Mouse (Mus musculus): Measurements from ENCODE around the gene Nusap1. TPM values are rescaled to one million over a fixed set of nuclear protein-coding genes. Genes with fewer than 3 reads are reported as not detected.

Gene Nusap1
- total RNA-seq, 2 experiments from 2014 or later = 0.88 to 0.97 TPM

GRCm38 (mm10) chr2:119674525-119675214 lies 56.6 kb downstream of the Nusap1 start, which contains the start of gene Rtf1:
Gene Rtf1 (plus strand): TSS chr2:119675068.
- H3K27ac ChIP-seq = peak within 1 kb of the TSS; percentile 92
- no peak for TF ChIP-seq CTCF (conservative IDR thresholded peaks at IDR 0.05)
- DNase-seq (ENCODE audit: low spot score in 2 of 2) = peak; percentile 87 to 96
- peak within 1 kb of the TSS; percentile 88 for H3K4me3 ChIP-seq

DNA sequence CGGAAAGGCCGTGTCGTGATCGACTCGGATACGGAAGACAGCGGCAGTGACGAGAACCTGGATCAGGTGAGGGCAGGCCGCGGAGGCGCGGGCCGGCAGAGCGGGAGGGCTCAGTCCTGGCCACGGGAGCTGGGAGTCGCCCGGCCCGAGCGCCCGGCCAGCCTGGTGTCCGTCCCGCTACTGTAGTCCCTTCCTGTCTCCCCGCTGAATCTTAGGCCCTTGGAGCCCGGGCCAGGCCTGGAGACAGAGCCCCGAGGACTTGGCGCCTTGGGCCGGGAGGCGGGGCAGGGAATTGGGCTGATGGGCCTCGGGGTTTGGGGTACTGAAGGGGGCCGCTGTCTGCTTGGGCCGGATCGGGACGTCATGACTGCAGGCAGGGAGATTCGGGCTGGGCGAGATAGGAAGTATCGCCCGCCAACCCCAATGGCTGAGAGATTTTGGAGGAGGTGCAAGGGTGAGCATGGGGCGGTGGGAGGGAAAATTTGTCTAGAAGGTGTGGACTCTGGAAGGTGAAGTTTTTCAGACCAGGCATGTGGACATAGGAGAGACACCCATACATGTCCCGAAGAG lies 57.2 kb downstream of the Nusap1 start:
- no peak for DNase-seq (ENCODE audit: low spot score in 2 of 2)
- Histone ChIP-seq H3K27ac (peak overlapping the region; percentile 92), H3K4me3 (peak overlapping the region; percentile 88)
- TF ChIP-seq CTCF (conservative IDR thresholded peaks at IDR 0.05) = no peak

GRCm38 (mm10) chr2:119675831-119676230 lies 57.7 kb downstream of the Nusap1 start:
- Histone ChIP-seq H3K27ac (no peak overlapping the region), H3K4me3 (peak overlapping the region; percentile 88)
- no peak for DNase-seq (ENCODE audit: low spot score in 2 of 2)
- TF ChIP-seq CTCF (conservative IDR thresholded peaks at IDR 0.05) = no peak

GRCm38 (mm10) chr2:119683706-119684105 lies 65.6 kb downstream of the Nusap1 start:
- DNase-seq (ENCODE audit: low spot score in 2 of 2) = no peak
- TF ChIP-seq CTCF (conservative IDR thresholded peaks at IDR 0.05) = no peak
- H3K4me3 ChIP-seq = no peak overlapping the region
- no peak overlapping the region for H3K27ac ChIP-seq

GRCm38 (mm10) chr2:119692003-119692701 lies 74.1 kb downstream of the Nusap1 start:
- DNase-seq (ENCODE audit: low spot score in 2 of 2) = no peak
- peak; percentile 77 for TF ChIP-seq CTCF (conservative IDR thresholded peaks at IDR 0.05)
- no peak overlapping the region for H3K27ac ChIP-seq
- no peak overlapping the region for H3K4me3 ChIP-seq

DNA sequence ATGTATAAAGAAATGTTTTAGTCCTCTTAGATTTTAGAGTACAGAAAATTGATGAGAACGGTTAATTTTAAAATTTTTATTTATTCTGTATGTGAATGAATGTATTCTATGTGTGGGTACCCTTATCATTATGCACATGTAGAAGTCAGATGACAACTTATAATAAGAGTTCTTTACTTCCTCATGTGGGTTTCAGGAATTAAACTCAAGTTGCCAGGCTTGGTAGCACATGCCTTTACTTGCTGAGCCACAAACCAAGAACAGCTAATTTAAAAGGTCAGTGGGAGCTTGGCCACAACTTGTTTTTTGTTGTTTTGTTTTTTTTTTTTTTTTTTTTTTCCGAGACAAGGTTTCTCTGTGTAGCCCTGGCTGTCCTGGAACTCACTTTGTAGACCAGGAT lies 76.7 kb downstream of the Nusap1 start:
- TF ChIP-seq CTCF (conservative IDR thresholded peaks at IDR 0.05) = no peak
- H3K4me3 ChIP-seq = no peak overlapping the region
- DNase-seq (ENCODE audit: low spot score in 2 of 2) = no peak
- no peak overlapping the region for H3K27ac ChIP-seq

DNA sequence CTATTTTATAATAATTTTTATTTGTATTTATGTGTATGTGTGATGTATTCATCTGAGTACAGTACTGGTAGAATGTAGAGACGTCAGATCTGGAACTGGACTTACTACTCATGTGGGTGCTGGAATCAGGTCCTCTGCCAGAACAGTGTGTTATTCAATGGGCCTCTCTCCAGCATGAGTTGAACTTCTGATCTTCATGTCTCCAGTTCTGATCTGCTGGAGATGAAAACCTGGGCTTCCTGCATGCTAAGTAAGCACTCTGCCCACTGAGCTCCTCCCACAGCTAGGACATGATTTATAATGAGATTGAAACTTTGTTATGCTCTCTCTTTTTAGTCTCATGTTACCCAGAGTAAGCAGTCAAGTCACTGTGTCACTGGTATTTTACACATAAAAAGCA lies 78.0 kb downstream of the Nusap1 start:
- Histone ChIP-seq H3K27ac (no peak overlapping the region), H3K4me3 (no peak overlapping the region)
- no peak for DNase-seq (ENCODE audit: low spot score in 2 of 2)
- no peak for TF ChIP-seq CTCF (conservative IDR thresholded peaks at IDR 0.05)

DNA sequence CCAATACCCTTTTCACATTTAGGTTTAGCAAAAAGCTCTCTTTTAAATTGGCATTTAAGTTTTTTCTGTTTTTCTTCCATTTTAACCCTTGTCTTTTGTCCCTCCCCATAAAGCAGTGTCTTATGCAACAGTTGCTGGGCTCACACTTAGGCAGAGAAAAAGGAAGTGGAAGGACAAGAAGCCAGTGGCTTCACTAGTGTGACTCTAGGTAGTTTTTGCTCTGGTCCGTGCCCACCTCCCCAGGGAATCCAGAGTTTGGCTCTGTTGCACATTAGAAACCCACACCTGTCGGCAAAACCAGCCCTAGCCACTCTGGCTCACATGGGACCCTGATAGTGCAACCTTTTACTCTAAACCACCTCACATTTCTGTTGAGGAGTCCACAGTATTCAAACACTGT lies 80.4 kb downstream of the Nusap1 start:
- H3K4me3 ChIP-seq = no peak overlapping the region
- no peak for DNase-seq (ENCODE audit: low spot score in 2 of 2)
- no peak for TF ChIP-seq CTCF (conservative IDR thresholded peaks at IDR 0.05)
- peak overlapping the region; percentile 52; the same call in 1 of the 2 replicates for H3K27ac ChIP-seq

DNA sequence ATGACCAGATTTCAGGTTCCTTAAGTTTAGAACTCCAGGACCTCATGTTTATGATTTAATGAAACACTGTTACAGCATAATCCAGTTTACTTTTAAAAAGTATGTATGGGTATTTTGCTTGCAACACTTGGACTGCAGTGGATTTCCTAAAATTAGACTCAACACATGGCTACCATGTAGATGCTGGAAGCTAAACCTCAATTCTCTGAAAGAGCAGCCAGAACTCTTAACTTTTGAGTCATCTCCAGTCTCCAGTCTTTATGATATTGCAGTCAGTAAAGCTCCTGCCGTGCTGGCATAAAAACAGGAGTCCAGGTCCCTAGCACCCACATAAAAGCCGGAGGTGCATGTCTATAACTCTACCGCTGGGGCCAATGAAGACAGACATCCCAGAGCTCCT lies 81.9 kb downstream of the Nusap1 start:
- Histone ChIP-seq H3K4me3 (no peak overlapping the region), H3K27ac (peak overlapping the region; percentile 46; the same call in 1 of the 2 replicates)
- peak in 1 of 2 experiments; percentile 17 for DNase-seq (ENCODE audit: low spot score in 2 of 2)
- no peak for TF ChIP-seq CTCF (conservative IDR thresholded peaks at IDR 0.05)

Other genes with a start within 250 kb of the Nusap1 start
- 10 to 100 TPM; 21.0 to 21.6 TPM for gene Ino80, start 140.6 kb upstream of the Nusap1 start, total RNA-seq (2021)
- gene Exd1, start 70.7 kb upstream of the Nusap1 start, total RNA-seq (2021) = 1 to 10 TPM in 1 of 2 experiments, under 1 TPM in 1; 0.49 to 1.3 TPM
- gene Chp1, start 70.6 kb upstream of the Nusap1 start, total RNA-seq (2021) = 100 to 1,000 TPM; 155 to 157 TPM
- under 1 TPM; 0.91 to 0.92 TPM for gene Oip5, start 171 bp downstream of the Nusap1 start, total RNA-seq (2021)
- 10 to 100 TPM; 30.7 to 31.9 TPM for gene Ndufaf1, start 44.5 kb downstream of the Nusap1 start, total RNA-seq (2021)
- 10 to 100 TPM; 60.3 to 62.9 TPM for gene Rtf1, start 56.8 kb downstream of the Nusap1 start, total RNA-seq (2021)
- 100 to 1,000 TPM; 265 to 270 TPM for gene Itpka, start 124.0 kb downstream of the Nusap1 start, total RNA-seq (2021)
- gene Ltk, start 142.1 kb downstream of the Nusap1 start, total RNA-seq (2021) = 10 to 100 TPM; 13.7 to 14.3 TPM
- 10 to 100 TPM; 18.6 to 19.6 TPM for gene Rpap1, start 169.2 kb downstream of the Nusap1 start, total RNA-seq (2021)
- 10 to 100 TPM; 75.5 to 80.8 TPM for gene Tyro3, start 179.4 kb downstream of the Nusap1 start, total RNA-seq (2021)

All from layer of hippocampus, adult 2 months (tissue).